Mouse (Mus musculus): ENCODE measurements around the gene Ank2. TPM values are rescaled to one million over a fixed set of nuclear protein-coding genes. Genes with fewer than 3 reads are reported as not detected.

The Ank2 gene
- polyA plus RNA-seq, 1 experiment: 5.7 TPM

DNA sequence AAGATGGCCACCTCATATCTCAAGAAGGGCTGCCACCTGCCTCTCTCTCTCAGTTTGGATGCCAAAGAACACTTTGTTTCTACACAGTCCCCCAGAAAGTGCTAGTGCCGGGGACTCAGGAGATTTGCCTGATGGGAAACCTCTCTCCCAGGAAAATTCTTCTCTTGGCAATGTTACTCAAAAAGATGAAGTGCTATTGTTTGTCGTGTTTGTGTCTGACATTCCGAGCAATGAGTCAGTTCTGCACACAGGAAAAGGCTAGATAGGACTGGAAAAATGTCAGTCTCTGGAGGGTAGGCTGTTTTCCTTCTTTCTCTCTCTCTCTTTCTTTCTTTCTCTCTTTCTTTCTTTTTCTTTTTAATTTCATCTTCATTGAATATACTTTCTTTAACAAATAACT is 577.2 kb downstream of the Ank2 start:
- no peak for DNase-seq
- 76% methylated on average over 3 of the region's 3 CpGs for WGBS
- Histone ChIP-seq H3K27ac (ENCODE audit: insufficient read depth, low read depth, low read length) (no peak overlapping the region), H3K4me1 (ENCODE audit: control insufficient read depth, insufficient read depth, low read length) (no peaks in the 10 kb centered on the region), H3K27me3 (replicated peaks; ENCODE audit: control insufficient read depth, insufficient read depth, low read length) (no peaks in the 10 kb centered on the region), H3K36me3 (ENCODE audit: control insufficient read depth, insufficient read depth, low read length) (no peaks in the 10 kb centered on the region), H3K4me3 (ENCODE audit: insufficient read depth, low read depth, low read length) (no peak overlapping the region)
- TF ChIP-seq CTCF (conservative IDR thresholded peaks at IDR 0.05; ENCODE audit: insufficient read depth, insufficient read length, low read depth, low read length) (no peak), POLR2A (IDR thresholded peaks at IDR 0.05; ENCODE audit: low read depth, low read length) (no peak)

DNA sequence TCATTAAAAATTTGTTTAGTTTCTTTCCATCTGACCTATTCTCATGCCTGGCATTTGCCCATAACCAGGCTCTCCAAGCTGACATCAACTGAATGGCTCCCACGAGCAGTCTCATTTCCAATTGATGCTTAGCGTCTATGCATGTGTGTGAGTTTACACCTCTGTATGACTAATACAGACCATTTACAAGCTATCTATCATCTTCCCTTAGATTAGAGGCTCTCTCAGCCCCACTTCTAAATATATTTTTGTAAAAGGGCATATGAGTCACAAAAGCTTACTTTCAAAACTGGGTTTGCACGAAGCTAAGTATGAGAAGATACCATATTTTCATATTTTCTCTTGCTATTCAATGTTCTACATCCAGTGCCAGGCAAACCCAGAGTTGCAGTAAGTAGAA is 578.9 kb downstream of the Ank2 start:
- TF ChIP-seq CTCF (conservative IDR thresholded peaks at IDR 0.05; ENCODE audit: insufficient read depth, insufficient read length, low read depth, low read length): no peak
- TF ChIP-seq POLR2A (IDR thresholded peaks at IDR 0.05; ENCODE audit: low read depth, low read length): no peak
- 91% methylated on average over 3 of the region's 3 CpGs for WGBS

DNA sequence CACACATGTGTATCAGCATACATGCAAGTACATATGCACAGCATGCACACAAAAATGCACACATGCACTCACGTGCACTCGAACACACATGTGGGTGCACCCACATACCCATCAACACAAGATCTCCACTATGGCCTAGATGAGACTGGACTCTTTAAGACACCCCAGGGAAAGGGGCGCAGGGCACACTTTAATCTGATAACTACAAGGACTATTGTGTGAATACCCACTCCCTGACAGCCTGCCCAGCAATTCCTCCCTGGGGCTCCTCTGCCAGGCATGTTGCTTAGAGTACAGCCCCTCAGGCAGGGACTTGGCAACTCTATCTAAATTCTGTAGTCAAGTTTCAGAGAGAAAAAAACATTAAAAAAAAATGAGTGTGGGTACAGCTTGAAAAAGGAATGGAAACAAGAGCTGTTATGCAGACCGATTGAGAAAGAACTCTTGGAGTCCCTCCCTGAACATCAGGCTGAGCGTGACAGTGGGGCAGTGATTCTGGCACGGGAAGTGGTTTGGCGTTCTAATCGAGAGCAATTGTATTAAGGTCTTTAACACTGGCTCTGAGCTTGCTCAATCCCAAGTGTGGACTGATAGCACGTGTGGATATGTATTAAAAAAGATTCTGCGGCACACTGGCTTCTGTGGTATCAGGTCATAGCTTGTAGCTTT is 580.2 kb downstream of the Ank2 start:
- TF ChIP-seq POLR2A (IDR thresholded peaks at IDR 0.05; ENCODE audit: low read depth, low read length) (no peak), CTCF (conservative IDR thresholded peaks at IDR 0.05; ENCODE audit: insufficient read depth, insufficient read length, low read depth, low read length) (no peak)
- Histone ChIP-seq H3K27ac (ENCODE audit: insufficient read depth, low read depth, low read length) (no peak overlapping the region), H3K4me3 (ENCODE audit: insufficient read depth, low read depth, low read length) (no peak overlapping the region), H3K36me3 (ENCODE audit: control insufficient read depth, insufficient read depth, low read length) (no peaks in the 10 kb centered on the region), H3K27me3 (replicated peaks; ENCODE audit: control insufficient read depth, insufficient read depth, low read length) (no peaks in the 10 kb centered on the region), H3K4me1 (ENCODE audit: control insufficient read depth, insufficient read depth, low read length) (no peaks in the 10 kb centered on the region)
- WGBS: 81% methylated on average over 10 of the region's 10 CpGs
- no peak for DNase-seq

More for the DNA sequence above, 578.9 kb downstream of the Ank2 start:
- no peak overlapping the region for H3K27ac ChIP-seq (ENCODE audit: insufficient read depth, low read depth, low read length)
- no peaks in the 10 kb centered on the region for H3K4me1 ChIP-seq (ENCODE audit: control insufficient read depth, insufficient read depth, low read length)
- no peaks in the 10 kb centered on the region for H3K27me3 ChIP-seq (replicated peaks; ENCODE audit: control insufficient read depth, insufficient read depth, low read length)
- H3K4me3 ChIP-seq (ENCODE audit: insufficient read depth, low read depth, low read length): no peak overlapping the region
- no peak for DNase-seq
- H3K36me3 ChIP-seq (ENCODE audit: control insufficient read depth, insufficient read depth, low read length): no peaks in the 10 kb centered on the region

DNA sequence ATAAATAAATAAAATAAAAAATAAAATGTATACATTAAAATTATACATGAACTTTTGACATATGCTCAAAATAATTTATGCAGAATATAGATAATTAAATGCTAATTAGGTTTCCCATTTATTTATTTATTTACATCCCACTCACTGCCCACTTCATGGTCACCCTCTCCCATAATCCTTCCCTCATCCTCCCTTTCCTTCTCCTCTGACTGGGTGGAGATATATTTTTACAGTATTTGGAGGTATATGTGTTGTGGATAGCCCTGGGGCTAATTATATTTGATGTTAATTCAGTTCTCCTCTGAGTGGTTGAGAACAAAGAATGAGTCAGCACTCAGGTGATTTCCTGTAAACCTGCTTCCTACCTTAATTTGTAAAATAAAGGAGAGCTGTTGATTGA is 582.8 kb downstream of the Ank2 start:
- no peak for TF ChIP-seq POLR2A (IDR thresholded peaks at IDR 0.05; ENCODE audit: low read depth, low read length)
- no peak for TF ChIP-seq CTCF (conservative IDR thresholded peaks at IDR 0.05; ENCODE audit: insufficient read depth, insufficient read length, low read depth, low read length)
- Histone ChIP-seq H3K27ac (ENCODE audit: insufficient read depth, low read depth, low read length) (no peak overlapping the region), H3K4me3 (ENCODE audit: insufficient read depth, low read depth, low read length) (no peak overlapping the region), H3K36me3 (ENCODE audit: control insufficient read depth, insufficient read depth, low read length) (no peaks in the 10 kb centered on the region), H3K27me3 (replicated peaks; ENCODE audit: control insufficient read depth, insufficient read depth, low read length) (no peaks in the 10 kb centered on the region), H3K4me1 (ENCODE audit: control insufficient read depth, insufficient read depth, low read length) (no peaks in the 10 kb centered on the region)
- DNase-seq: no peak

DNA sequence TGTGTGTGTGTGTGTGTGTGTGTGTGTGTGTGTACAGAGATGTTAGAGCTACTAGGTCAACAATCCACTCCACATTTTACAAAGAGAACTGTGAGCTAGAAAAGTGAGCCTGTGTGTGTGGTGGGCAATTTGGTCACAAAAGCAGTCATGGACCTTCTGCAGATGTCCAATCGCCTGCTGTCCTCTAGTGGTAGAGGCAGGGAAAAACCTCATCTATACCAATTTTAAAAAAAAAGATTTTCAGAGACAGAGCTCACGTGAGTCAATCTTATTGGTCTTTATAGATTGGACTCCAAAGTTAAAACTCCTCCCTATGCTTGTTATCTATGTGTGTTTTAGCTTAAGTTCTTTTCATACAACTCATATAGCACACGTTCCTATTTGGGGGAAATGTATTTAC is 595.6 kb downstream of the Ank2 start:
- no peaks in the 10 kb centered on the region for H3K36me3 ChIP-seq (ENCODE audit: control insufficient read depth, insufficient read depth, low read length)
- H3K4me3 ChIP-seq (ENCODE audit: insufficient read depth, low read depth, low read length): no peak overlapping the region
- H3K4me1 ChIP-seq (ENCODE audit: control insufficient read depth, insufficient read depth, low read length): no peaks in the 10 kb centered on the region
- no peaks in the 10 kb centered on the region for H3K27me3 ChIP-seq (replicated peaks; ENCODE audit: control insufficient read depth, insufficient read depth, low read length)
- peak; percentile 38 for DNase-seq
- WGBS: 12% methylated on average over 3 of the region's 3 CpGs
- TF ChIP-seq POLR2A (IDR thresholded peaks at IDR 0.05; ENCODE audit: low read depth, low read length): no peak
- peak; percentile 76 for TF ChIP-seq CTCF (conservative IDR thresholded peaks at IDR 0.05; ENCODE audit: insufficient read depth, insufficient read length, low read depth, low read length)
- H3K27ac ChIP-seq (ENCODE audit: insufficient read depth, low read depth, low read length): no peak overlapping the region

DNA sequence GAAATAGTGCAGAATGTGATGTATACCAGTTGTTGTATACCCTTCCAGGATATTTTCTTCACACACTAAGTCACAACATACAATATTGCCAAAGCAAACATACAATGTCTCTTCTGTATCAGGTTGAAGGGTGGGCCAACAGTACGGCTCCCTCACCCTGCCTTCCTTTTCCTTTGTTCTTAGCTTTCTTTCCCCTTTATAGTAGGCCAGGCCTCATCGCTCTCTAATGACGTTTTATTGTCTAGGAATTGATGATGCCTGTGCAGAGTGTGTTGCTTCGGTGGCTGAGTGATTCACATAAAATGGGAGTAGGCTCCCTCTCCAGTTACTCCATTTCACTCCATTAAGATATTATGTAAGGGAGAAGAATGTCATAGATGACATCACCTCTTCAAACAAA is 612.5 kb downstream of the Ank2 start:
- Histone ChIP-seq H3K36me3 (ENCODE audit: control insufficient read depth, insufficient read depth, low read length) (no peaks in the 10 kb centered on the region), H3K4me3 (ENCODE audit: insufficient read depth, low read depth, low read length) (no peak overlapping the region), H3K4me1 (ENCODE audit: control insufficient read depth, insufficient read depth, low read length) (no peaks in the 10 kb centered on the region), H3K27ac (ENCODE audit: insufficient read depth, low read depth, low read length) (no peak overlapping the region), H3K27me3 (replicated peaks; ENCODE audit: control insufficient read depth, insufficient read depth, low read length) (no peaks in the 10 kb centered on the region)
- no peak for DNase-seq
- TF ChIP-seq POLR2A (IDR thresholded peaks at IDR 0.05; ENCODE audit: low read depth, low read length) (no peak), CTCF (conservative IDR thresholded peaks at IDR 0.05; ENCODE audit: insufficient read depth, insufficient read length, low read depth, low read length) (no peak)
- 42% methylated on average over 4 of the region's 4 CpGs for WGBS

DNA sequence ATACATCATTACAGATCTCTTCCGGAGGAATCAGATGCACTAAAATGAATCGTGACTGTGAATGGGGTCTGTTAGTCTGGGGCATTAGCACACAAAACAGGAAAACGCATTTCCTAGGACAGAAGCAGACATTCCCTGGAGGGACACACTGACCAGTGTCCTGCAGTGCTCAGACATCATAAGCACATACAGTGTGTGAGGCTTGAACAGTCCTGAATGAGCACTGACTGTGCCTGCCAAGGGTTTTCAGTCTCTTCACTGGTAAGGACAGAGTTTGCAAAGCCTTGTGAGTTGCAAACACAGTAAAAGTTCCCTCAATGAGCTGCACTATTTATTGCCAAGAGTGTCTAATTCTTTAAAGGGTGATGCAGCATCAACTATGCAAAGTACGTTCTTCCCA is 613.1 kb downstream of the Ank2 start:
- Histone ChIP-seq H3K27ac (ENCODE audit: insufficient read depth, low read depth, low read length) (no peak overlapping the region), H3K27me3 (replicated peaks; ENCODE audit: control insufficient read depth, insufficient read depth, low read length) (no peaks in the 10 kb centered on the region; the same call in 1 of the 2 replicates), H3K36me3 (ENCODE audit: control insufficient read depth, insufficient read depth, low read length) (no peaks in the 10 kb centered on the region), H3K4me1 (ENCODE audit: control insufficient read depth, insufficient read depth, low read length) (no peaks in the 10 kb centered on the region), H3K4me3 (ENCODE audit: insufficient read depth, low read depth, low read length) (no peak overlapping the region)
- DNase-seq: no peak
- TF ChIP-seq POLR2A (IDR thresholded peaks at IDR 0.05; ENCODE audit: low read depth, low read length) (no peak), CTCF (conservative IDR thresholded peaks at IDR 0.05; ENCODE audit: insufficient read depth, insufficient read length, low read depth, low read length) (no peak)
- WGBS: 74% methylated on average over 4 of the region's 4 CpGs

All from kidney, adult 2 months (tissue).